Mouse (Mus musculus) kidney, postnatal 0 days (tissue): ENCODE data around the gene Spc24. TPM values are rescaled to one million over a fixed set of nuclear protein-coding genes. Genes with fewer than 3 reads are reported as not detected.
"Not testable (repeated sequence)": the region's sequence is repeated elsewhere in the genome, so short reads cannot be mapped to it uniquely, and the experiment has no call there.

Experiments
- ATAC-seq: fragments of 200-750 bp; cut with Nextera tagmentation; replicated peaks from 2 replicates; pipeline ENCODE4 v1.8.0; 2017; ENCODE audit warnings: low read depth, moderate number of reproducible peaks, moderate TSS enrichment, moderate library complexity; ENCODE audit not compliant: low FRiP score
- DNase-seq: peaks from one replicate; pipeline ENCODE4 v3.0.0-alpha.2; 2016; ENCODE audit warnings: low spot score
- H3K27ac ChIP-seq: fragments of 300-500 bp; sonication (generic); 2 replicates; pipeline ENCODE4 v1.5.1; 2014; ENCODE audit warnings: mild to moderate bottlenecking
- H3K27me3 ChIP-seq: fragments of 300-500 bp; sonication (generic); 2 replicates; pipeline ENCODE4 v1.6.1; 2014; ENCODE audit warnings: low read length, mixed read lengths; ENCODE audit not compliant: insufficient read depth
- H3K36me3 ChIP-seq: fragments of 300-500 bp; sonication (generic); 2 replicates; pipeline ENCODE4 v1.6.1; 2014; ENCODE audit warnings: low read length, mixed read lengths; ENCODE audit not compliant: insufficient read depth
- H3K4me1 ChIP-seq: fragments of 300-500 bp; sonication (generic); replicated peaks from 2 replicates; pipeline ENCODE4 v1.6.1; 2014; ENCODE audit warnings: antibody characterized with exemption, low read length, mixed read lengths; ENCODE audit not compliant: insufficient read depth
- H3K4me2 ChIP-seq: fragments of 300-500 bp; sonication (generic); 2 replicates; pipeline ENCODE4 v1.6.1; 2014; ENCODE audit warnings: mild to moderate bottlenecking, low read length, moderate library complexity, mixed read lengths
- H3K4me3 ChIP-seq: fragments of 300-500 bp; sonication (generic); replicated peaks from 2 replicates; pipeline ENCODE4 v1.5.1; 2014; ENCODE audit warnings: low read depth, low read length
- H3K9ac ChIP-seq: fragments of 300-500 bp; sonication (generic); 2 replicates; pipeline ENCODE4 v1.6.1; 2014; ENCODE audit warnings: low read depth, low read length
- H3K9me3 ChIP-seq: fragments of 300-500 bp; sonication (generic); replicated peaks from 2 replicates; pipeline ENCODE4 v1.6.1; 2016; ENCODE audit warnings: low read length, inconsistent platforms, mixed read lengths
- CTCF ChIP-seq: IDR thresholded peaks from 2 replicates; pipeline ENCODE4 v1.5.1; 2016; ENCODE audit warnings: antibody characterized with exemption, low read depth, mild to moderate bottlenecking, moderate library complexity
- WGBS: fragments of 180-500 bp; shearing (Covaris S2); extraction: QIAGEN DNeasy Blood & Tissue Kit; methylation state at CpG from one replicate; pipeline ENCODE4 v1.1.7; 2014; 5-methylcytosine and 5-hydroxymethylcytosine counted together
- polyA plus RNA-seq: library from polyadenylated mRNA; unstranded; fragments of >200 nt; fragmentation: Nextera tagmentation; extraction: Ambion mirVana; gene quantifications from 2 replicates; pipeline ENCODE4 v1.2.1, GENCODE M21; 2015

Gene Spc24
- polyA plus RNA-seq, 1 experiment from 2014 or later: 55.1 TPM

GRCm38 (mm10) chr9:21787654-21788053 lies 27.6 kb upstream of the Spc24 start:
- Histone ChIP-seq H3K27me3 (no peaks in the 10 kb centered on the region), H3K27ac (no peak overlapping the region), H3K4me1 (peaks cover 8% of the 10 kb centered on the region; the same call in 1 of the 2 replicates), H3K9me3 (no peaks in the 10 kb centered on the region), H3K4me2 (no peak overlapping the region), H3K9ac (no peak overlapping the region), H3K36me3 (peaks cover 20% of the 10 kb centered on the region), H3K4me3 (no peak overlapping the region)
- DNase-seq (no peak), ATAC-seq (no peak)
- no peak for TF ChIP-seq CTCF
- WGBS: 57% methylated on average over 5 of the region's 5 CpGs

- ATAC-seq (peak; percentile 57), DNase-seq (peak; percentile 82)
- Histone ChIP-seq H3K4me3 (no peak overlapping the region), H3K4me2 (no peak overlapping the region), H3K27ac (no peak overlapping the region), H3K36me3 (peaks cover 24% of the 10 kb centered on the region), H3K27me3 (no peaks in the 10 kb centered on the region), H3K4me1 (0 out of 2 replicates have a peak, but pooled peaks cover 4% of the 10 kb centered on the region), H3K9me3 (no peaks in the 10 kb centered on the region), H3K9ac (no peak overlapping the region)
- TF ChIP-seq CTCF: peak; percentile 78
- 7% methylated on average over 6 of the region's 6 CpGs for WGBS
These were observed 26.8 kb upstream of the Spc24 start for GRCm38 (mm10) chr9:21786906-21787305.

- not testable (repeated sequence) for H3K4me2 ChIP-seq, ATAC-seq, H3K9me3 ChIP-seq, H3K27me3 ChIP-seq, H3K4me3 ChIP-seq, DNase-seq, H3K4me1 ChIP-seq, H3K9ac ChIP-seq, H3K27ac ChIP-seq
- peaks cover 30% of the 10 kb centered on the region for H3K36me3 ChIP-seq
- WGBS: 87% methylated on average over 1 of the region's 2 CpGs
These were observed 26.2 kb upstream of the Spc24 start for GRCm38 (mm10) chr9:21786309-21786708.

- no peak for DNase-seq
- ATAC-seq: no peak
- Histone ChIP-seq H3K27me3 (no peaks in the 10 kb centered on the region), H3K36me3 (peaks cover 43% of the 10 kb centered on the region), H3K9ac (no peak overlapping the region), H3K4me1 (no peaks in the 10 kb centered on the region), H3K4me3 (no peak overlapping the region), H3K9me3 (no peaks in the 10 kb centered on the region), H3K4me2 (no peak overlapping the region), H3K27ac (no peak overlapping the region)
- 82% methylated on average over 7 of the region's 7 CpGs for WGBS
- TF ChIP-seq CTCF: no peak
These were observed 24.6 kb upstream of the Spc24 start for GRCm38 (mm10) chr9:21784517-21785307.

GRCm38 (mm10) chr9:21781657-21782468 lies 21.8 kb upstream of the Spc24 start:
- DNase-seq: no peak
- Histone ChIP-seq H3K4me2 (no peak overlapping the region), H3K36me3 (peaks cover 55% of the 10 kb centered on the region), H3K9me3 (no peaks in the 10 kb centered on the region), H3K27me3 (no peaks in the 10 kb centered on the region), H3K4me3 (no peak overlapping the region), H3K9ac (no peak overlapping the region), H3K27ac (no peak overlapping the region), H3K4me1 (no peaks in the 10 kb centered on the region)
- WGBS: 59% methylated on average over 15 of the region's 15 CpGs
- TF ChIP-seq CTCF: no peak
- peak; percentile 18; the same call in 1 of the 2 replicates for ATAC-seq

- Histone ChIP-seq H3K9ac (no peak overlapping the region), H3K36me3 (peaks cover 74% of the 10 kb centered on the region), H3K27me3 (no peaks in the 10 kb centered on the region), H3K9me3 (no peaks in the 10 kb centered on the region), H3K27ac (no peak overlapping the region), H3K4me2 (no peak overlapping the region), H3K4me1 (no peaks in the 10 kb centered on the region), H3K4me3 (no peak overlapping the region)
- no peak for ATAC-seq
- DNase-seq: no peak
- 85% methylated on average over 3 of the region's 3 CpGs for WGBS
- TF ChIP-seq CTCF: no peak
These were observed 17.6 kb upstream of the Spc24 start for GRCm38 (mm10) chr9:21777726-21778125.
